Mouse (Mus musculus) spleen, adult 18-20 months (tissue): ENCODE results near the gene Map3k10.
"Not testable (repeated sequence)": the region's sequence is repeated elsewhere in the genome, so short reads cannot be mapped to it uniquely, and the experiment has no call there.

ENCODE experiments used
- DNase-seq, 2 experiments: peaks; one replicate each; pipeline ENCODE4 v3.0.0; 2022; ENCODE audit warnings: mixed read lengths in 2 of 2

Map3k10 gene

GRCm38 (mm10) chr7:27654607-27655276, 19.7 kb downstream of the Map3k10 start:
- peak in 1 of 2 experiments; percentile 38 for DNase-seq

- DNase-seq = peak in 1 of 2 experiments; percentile 19
These were observed 20.5 kb downstream of the Map3k10 start, which contains the start of gene Ttc9b for GRCm38 (mm10) chr7:27653681-27654437. Ttc9b (plus strand) TSS chr7:27653915.

GRCm38 (mm10) chr7:27650949-27651348, 23.4 kb downstream of the Map3k10 start:
- DNase-seq = peak in 1 of 2 experiments; percentile 61

- DNase-seq = no peak
These were observed 24.7 kb downstream of the Map3k10 start for GRCm38 (mm10) chr7:27649723-27650122.

- no peak for DNase-seq
These were observed 27.0 kb downstream of the Map3k10 start for GRCm38 (mm10) chr7:27647281-27648002.

GRCm38 (mm10) chr7:27646516-27646915, 27.9 kb downstream of the Map3k10 start:
- DNase-seq = no peak

GRCm38 (mm10) chr7:27644471-27644870, 29.9 kb downstream of the Map3k10 start:
- DNase-seq = no peak

GRCm38 (mm10) chr7:27635094-27635493, 39.3 kb downstream of the Map3k10 start:
- DNase-seq = not testable (repeated sequence)

GRCm38 (mm10) chr7:27634691-27635090, 39.7 kb downstream of the Map3k10 start:
- no peak for DNase-seq

GRCm38 (mm10) chr7:27633166-27633565, 41.2 kb downstream of the Map3k10 start:
- no peak for DNase-seq

- DNase-seq = no peak
These were observed 43.0 kb downstream of the Map3k10 start for GRCm38 (mm10) chr7:27631439-27631838.

GRCm38 (mm10) chr7:27628816-27629215, 45.6 kb downstream of the Map3k10 start:
- DNase-seq = not testable (repeated sequence)

- DNase-seq = no peak
These were observed 46.2 kb downstream of the Map3k10 start for GRCm38 (mm10) chr7:27628190-27628589.

- no peak for DNase-seq
These were observed 46.7 kb downstream of the Map3k10 start for GRCm38 (mm10) chr7:27627707-27628106.

GRCm38 (mm10) chr7:27624967-27625366, 49.4 kb downstream of the Map3k10 start:
- DNase-seq = no peak

GRCm38 (mm10) chr7:27622234-27622633, 52.2 kb downstream of the Map3k10 start:
- no peak for DNase-seq

- DNase-seq = no peak
These were observed 53.4 kb downstream of the Map3k10 start for GRCm38 (mm10) chr7:27621028-27621427.

- no peak for DNase-seq
These were observed 60.5 kb downstream of the Map3k10 start for GRCm38 (mm10) chr7:27613751-27614499.

- no peak for DNase-seq
These were observed 61.5 kb downstream of the Map3k10 start for GRCm38 (mm10) chr7:27612940-27613339.

- no peak for DNase-seq
These were observed 63.5 kb downstream of the Map3k10 start for GRCm38 (mm10) chr7:27610871-27611270.

GRCm38 (mm10) chr7:27610370-27610769, 64.0 kb downstream of the Map3k10 start:
- no peak for DNase-seq

- no peak for DNase-seq
These were observed 64.7 kb downstream of the Map3k10 start for GRCm38 (mm10) chr7:27609688-27610087.

GRCm38 (mm10) chr7:27609285-27609684, 65.1 kb downstream of the Map3k10 start:
- no peak for DNase-seq
